Mouse (Mus musculus) MEL (cell line): ENCODE measurements at regions not wholly inside any gene's neighbourhood (a gene's known extent, or its start where the extent isn't known, plus 50 kb on each side); places are given as distances from the start of the nearest gene placed in this dataset.

Source experiments
- CTCF ChIP-seq, 3 experiments: IDR thresholded peaks in 2 of 3; conservative IDR thresholded peaks in 1 of 3; 2 replicates each; pipeline ENCODE4 v1.5.1; 2011 to 2012; ENCODE audit warnings: low read length in 3 of 3, low read depth in 2 of 3, mild to moderate bottlenecking in 2 of 3, improper control_type of control experiment in 1 of 3, inconsistent platforms in 1 of 3, mixed read lengths in 1 of 3, moderate library complexity in 1 of 3; ENCODE audit not compliant: control insufficient read depth in 1 of 3, insufficient read depth in 1 of 3, poor library complexity in 1 of 3, severe bottlenecking in 1 of 3
- E2F4 ChIP-seq: IDR thresholded peaks from 2 replicates; pipeline ENCODE4 v1.6.1; 2011; ENCODE audit warnings: low read depth, low read length, improper control_type of control experiment, borderline replicate concordance
- MAZ ChIP-seq: IDR thresholded peaks from 2 replicates; pipeline ENCODE4 v1.6.1; 2012; ENCODE audit warnings: low read depth, mild to moderate bottlenecking, inconsistent platforms, low read length, improper control_type of control experiment
- MEF2A ChIP-seq: IDR thresholded peaks from 2 replicates; pipeline ENCODE4 v1.6.1; 2014; ENCODE audit warnings: low read depth, mild to moderate bottlenecking, inconsistent platforms, low read length, improper control_type of control experiment; ENCODE audit not compliant: poor library complexity, insufficient replicate concordance, severe bottlenecking; ENCODE audit errors: extremely low read depth
- POLR2A ChIP-seq, 2 experiments: IDR thresholded peaks; 2 replicates each; pipeline ENCODE4 v1.6.1; 2011 to 2012; ENCODE audit warnings: low read length in 2 of 2, mild to moderate bottlenecking in 2 of 2, control low read depth in 1 of 2, improper control_type of control experiment in 1 of 2, low read depth in 1 of 2, moderate library complexity in 1 of 2; ENCODE audit not compliant: control insufficient read depth in 1 of 2, insufficient read depth in 1 of 2, poor library complexity in 1 of 2
- USF1 ChIP-seq: IDR thresholded peaks from 2 replicates; pipeline ENCODE4 v1.6.1; 2014; ENCODE audit warnings: low read depth, mild to moderate bottlenecking, inconsistent platforms, low read length, improper control_type of control experiment, moderate library complexity

GRCm38 (mm10) chr3:34173416-34174097 lies 92.4 kb upstream of the Dnajc19 start:
- TF ChIP-seq E2F4 (no peak), MAZ (no peak), POLR2A (IDR thresholded peaks at IDR 0.05; ENCODE audit: control insufficient read depth in 1 of 2, insufficient read depth in 1 of 2, low read depth in 1 of 2, low read length in 2 of 2, poor library complexity in 1 of 2) (no peak), CTCF (IDR thresholded peaks at IDR 0.05 in 2 of 3, conservative IDR thresholded peaks at IDR 0.05 in 1 of 3; ENCODE audit: control insufficient read depth in 1 of 3, insufficient read depth in 1 of 3, low read depth in 2 of 3, low read length in 3 of 3, poor library complexity in 1 of 3, severe bottlenecking in 1 of 3) (no peak), MEF2A (no peak), USF1 (no peak)
